Mouse (Mus musculus) adrenal gland, adult 2 months (tissue): ENCODE results near the gene Zim1. TPM values are rescaled to one million over a fixed set of nuclear protein-coding genes. Genes with fewer than 3 reads are reported as not detected.

Experiments
- DNase-seq: peaks from one replicate; pipeline ENCODE4 v3.0.0; 2021
- polyA plus RNA-seq: library from polyadenylated mRNA; depleted of rRNA; stranded (reverse); fragments of >200 nt; gene quantifications from 2 replicates; pipeline ENCODE4 v1.2.3, GENCODE M21; 2012; rRNA removed
- total RNA-seq, 2 experiments: library from RNA; stranded (reverse); gene quantifications; 2 replicates each; pipeline ENCODE4 v1.2.3; 2021

The Zim1 gene
- total and polyA plus RNA-seq, 3 experiments = 0.29 to 4.3 (median 3.2) TPM

DNA sequence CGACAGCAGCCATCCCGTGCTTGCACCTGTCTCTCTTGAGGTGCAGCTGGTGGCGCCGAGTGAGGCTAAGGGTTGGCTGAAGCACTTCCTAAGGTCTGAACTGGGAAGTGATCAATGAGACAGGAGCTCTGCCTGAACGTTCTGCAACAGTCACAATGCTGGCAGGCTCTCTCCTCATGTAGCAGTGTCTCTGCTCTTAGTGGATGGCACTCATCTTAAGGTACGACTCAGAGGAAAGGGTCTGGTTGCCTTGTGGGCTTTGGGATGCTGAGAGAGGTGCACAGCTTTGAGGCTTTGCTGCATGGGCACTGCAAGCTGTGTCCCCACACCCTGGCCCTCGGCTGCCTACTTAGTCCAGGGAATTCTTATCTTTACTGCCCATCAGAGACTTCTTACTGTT lies 45.0 kb downstream of the Zim1 start:
- no peak for DNase-seq

GRCm38 (mm10) chr7:6650526-6650925 lies 45.7 kb downstream of the Zim1 start:
- DNase-seq = no peak

DNA sequence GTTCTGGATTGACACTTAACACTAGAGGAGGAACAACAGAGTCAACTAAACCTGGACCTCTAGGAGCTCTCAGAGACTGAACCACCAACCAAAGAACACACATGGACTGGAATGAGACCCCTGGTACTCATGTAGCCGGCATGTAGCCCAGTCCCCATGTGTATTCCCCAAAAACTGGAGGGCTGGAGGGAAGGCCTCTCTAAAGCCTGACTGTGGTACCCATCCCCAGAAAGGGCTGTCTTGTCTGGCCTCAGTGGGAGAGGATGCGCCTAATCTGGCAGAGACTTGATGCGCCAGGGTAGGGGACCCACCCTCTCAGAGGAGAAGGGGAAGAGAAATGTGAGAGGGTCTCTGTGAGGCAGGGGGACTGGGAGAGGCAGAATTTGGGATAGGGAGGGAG lies 50.4 kb downstream of the Zim1 start:
- DNase-seq = no peak

- DNase-seq = no peak
Measured at GRCm38 (mm10) chr7:6638076-6638475, 58.2 kb downstream of the Zim1 start.

- no peak for DNase-seq
Measured at GRCm38 (mm10) chr7:6636741-6637140, 59.5 kb downstream of the Zim1 start.

DNA sequence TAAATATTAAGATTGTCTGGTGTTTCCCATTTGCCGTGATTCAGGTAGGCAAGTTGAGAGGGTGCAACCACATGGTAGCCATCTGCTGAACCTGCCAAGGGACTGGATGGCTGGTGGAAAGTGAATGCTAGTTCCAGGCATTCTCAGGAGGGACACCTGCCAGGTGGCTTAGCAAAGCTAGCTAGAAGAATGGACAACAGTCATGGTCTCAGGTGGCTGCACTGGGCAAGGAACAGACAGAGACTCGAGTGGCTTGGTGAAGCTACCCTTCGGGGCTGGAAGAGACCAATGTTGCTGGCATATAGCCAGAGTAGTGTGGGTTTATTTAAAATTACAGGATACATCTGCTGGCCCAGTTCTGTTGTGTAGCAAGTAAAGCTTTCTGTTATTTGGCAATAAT lies 60.4 kb downstream of the Zim1 start:
- DNase-seq = no peak

Other genes with a start within 250 kb of the Zim1 start
- gene Olfr1336, start 240.3 kb downstream of the Zim1 start, total RNA-seq = not detected
- gene Olfr1336, start 240.3 kb downstream of the Zim1 start, polyA plus RNA-seq = not detected in 2 replicates
- not detected for gene Olfr1346, start 229.3 kb downstream of the Zim1 start, total RNA-seq
- gene Olfr1346, start 229.3 kb downstream of the Zim1 start, polyA plus RNA-seq = not detected in 2 replicates
- not detected for gene Olfr5, start 209.5 kb downstream of the Zim1 start, total RNA-seq
- not detected in 2 replicates for gene Olfr5, start 209.5 kb downstream of the Zim1 start, polyA plus RNA-seq
- gene Olfr1347, start 196.7 kb downstream of the Zim1 start, total RNA-seq = not detected
- not detected in 2 replicates for gene Olfr1347, start 196.7 kb downstream of the Zim1 start, polyA plus RNA-seq
- gene Olfr1348, start 187.7 kb downstream of the Zim1 start, total RNA-seq = not detected
- gene Olfr1348, start 187.7 kb downstream of the Zim1 start, polyA plus RNA-seq = not detected in 2 replicates
- gene Olfr1349, start 173.5 kb downstream of the Zim1 start, total RNA-seq = not detected
- not detected in 2 replicates for gene Olfr1349, start 173.5 kb downstream of the Zim1 start, polyA plus RNA-seq
- gene Olfr1350, start 131.6 kb downstream of the Zim1 start, total RNA-seq = not detected
- not detected in 2 replicates for gene Olfr1350, start 131.6 kb downstream of the Zim1 start, polyA plus RNA-seq
- gene Peg3, start 34.0 kb upstream of the Zim1 start, total RNA-seq = 10 to 100 TPM; 41.3 to 41.5 TPM
- gene Peg3, start 34.0 kb upstream of the Zim1 start, polyA plus RNA-seq = 2.7 and 3.0 TPM in 2 replicates
- gene Usp29, start 34.1 kb upstream of the Zim1 start, total RNA-seq = 1 to 10 TPM; 1.2 to 1.4 TPM
- 0.08 and 0.31 TPM in 2 replicates for gene Usp29, start 34.1 kb upstream of the Zim1 start, polyA plus RNA-seq